Mouse (Mus musculus): ENCODE results near the gene Tm4sf20.

The Tm4sf20 gene

GRCm38 (mm10) chr1:82783559-82783958 is 15.3 kb upstream of the Tm4sf20 start:
- intact Hi-C loops (cut with DNase I) = loop anchor here (10.0 kb wide), 1 partner anchor 121 kb away; no protein-coding TSS in a partner anchor

- intact Hi-C loops (cut with DNase I) = no loop called here
Measured at GRCm38 (mm10) chr1:82779388-82779966, 11.2 kb upstream of the Tm4sf20 start.

- intact Hi-C loops (cut with DNase I) = no loop called here
Measured at GRCm38 (mm10) chr1:82775293-82775692, 7.0 kb upstream of the Tm4sf20 start.

GRCm38 (mm10) chr1:82773208-82773607 is 4.9 kb upstream of the Tm4sf20 start:
- intact Hi-C loops (cut with DNase I) = no loop called here

GRCm38 (mm10) chr1:82772428-82772827 is 4.2 kb upstream of the Tm4sf20 start:
- intact Hi-C loops (cut with DNase I) = no loop called here

GRCm38 (mm10) chr1:82771022-82771586 is 2.8 kb upstream of the Tm4sf20 start, which contains the start of gene Gm47791:
Gene Gm47791, minus strand, starts transcription at chr1:82771243.
- intact Hi-C loops (cut with DNase I) = no loop called here

GRCm38 (mm10) chr1:82766641-82767040 is 1.6 kb downstream of the Tm4sf20 start:
- intact Hi-C loops (cut with DNase I) = no loop called here

- intact Hi-C loops (cut with DNase I) = no loop called here
Measured at GRCm38 (mm10) chr1:82766227-82766626, 2.0 kb downstream of the Tm4sf20 start.

GRCm38 (mm10) chr1:82762274-82762673 is 6.0 kb downstream of the Tm4sf20 start:
- intact Hi-C loops (cut with DNase I) = no loop called here

GRCm38 (mm10) chr1:82761454-82762169 is 6.6 kb downstream of the Tm4sf20 start:
- intact Hi-C loops (cut with DNase I) = no loop called here

GRCm38 (mm10) chr1:82759520-82759919 is 8.7 kb downstream of the Tm4sf20 start:
- intact Hi-C loops (cut with DNase I) = no loop called here

- intact Hi-C loops (cut with DNase I) = no loop called here
Measured at GRCm38 (mm10) chr1:82747714-82748452, 20.4 kb downstream of the Tm4sf20 start.

- intact Hi-C loops (cut with DNase I) = no loop called here
Measured at GRCm38 (mm10) chr1:82746408-82746807, 21.9 kb downstream of the Tm4sf20 start.

- intact Hi-C loops (cut with DNase I) = no loop called here
Measured at GRCm38 (mm10) chr1:82743962-82744361, 24.3 kb downstream of the Tm4sf20 start.

GRCm38 (mm10) chr1:82741539-82741938 is 26.7 kb downstream of the Tm4sf20 start:
- intact Hi-C loops (cut with DNase I) = no loop called here

GRCm38 (mm10) chr1:82738066-82738465 is 30.2 kb downstream of the Tm4sf20 start:
- intact Hi-C loops (cut with DNase I) = no loop called here

GRCm38 (mm10) chr1:82733357-82733756 is 34.9 kb downstream of the Tm4sf20 start:
- intact Hi-C loops (cut with DNase I) = no loop called here

GRCm38 (mm10) chr1:82726482-82726881 is 41.8 kb downstream of the Tm4sf20 start:
- intact Hi-C loops (cut with DNase I) = no loop called here

- intact Hi-C loops (cut with DNase I) = no loop called here
Measured at GRCm38 (mm10) chr1:82725875-82726185, 42.4 kb downstream of the Tm4sf20 start.

- intact Hi-C loops (cut with DNase I) = no loop called here
Measured at GRCm38 (mm10) chr1:82725026-82725874, 43.0 kb downstream of the Tm4sf20 start.

All from adrenal gland (tissue).